Mouse (Mus musculus): Measurements from ENCODE around the gene Ccdc9b. TPM values are rescaled to one million over a fixed set of nuclear protein-coding genes. Genes with fewer than 3 reads are reported as not detected.

Gene Ccdc9b
- polyA plus RNA-seq, 1 experiment from 2014 or later = 0.77 TPM

GRCm38 (mm10) chr2:118802542-118803118 lies 40.2 kb upstream of the Ccdc9b start:
- no peak for ATAC-seq
- TF ChIP-seq CTCF (IDR thresholded peaks at IDR 0.05; ENCODE audit: low read depth) = no peak
- no peak overlapping the region for H3K4me2 ChIP-seq (replicated peaks; ENCODE audit: low read depth)
- H3K4me1 ChIP-seq (replicated peaks; ENCODE audit: control insufficient read depth, insufficient read depth, low read length) = no peaks in the 10 kb centered on the region
- no peaks in the 10 kb centered on the region for H3K36me3 ChIP-seq (ENCODE audit: control insufficient read depth, insufficient read depth)
- H3K9me3 ChIP-seq (ENCODE audit: control insufficient read depth) = no peaks in the 10 kb centered on the region
- no peak overlapping the region for H3K9ac ChIP-seq (ENCODE audit: low read depth, low read length)
- no peak overlapping the region for H3K4me3 ChIP-seq (ENCODE audit: low read depth, low read length)
- no peaks in the 10 kb centered on the region for H3K27me3 ChIP-seq (replicated peaks; ENCODE audit: control insufficient read depth, insufficient read depth, low read length)
- no peak overlapping the region for H3K27ac ChIP-seq (ENCODE audit: low read depth, low read length)
- WGBS = 69% methylated on average over 4 of the region's 4 CpGs

DNA sequence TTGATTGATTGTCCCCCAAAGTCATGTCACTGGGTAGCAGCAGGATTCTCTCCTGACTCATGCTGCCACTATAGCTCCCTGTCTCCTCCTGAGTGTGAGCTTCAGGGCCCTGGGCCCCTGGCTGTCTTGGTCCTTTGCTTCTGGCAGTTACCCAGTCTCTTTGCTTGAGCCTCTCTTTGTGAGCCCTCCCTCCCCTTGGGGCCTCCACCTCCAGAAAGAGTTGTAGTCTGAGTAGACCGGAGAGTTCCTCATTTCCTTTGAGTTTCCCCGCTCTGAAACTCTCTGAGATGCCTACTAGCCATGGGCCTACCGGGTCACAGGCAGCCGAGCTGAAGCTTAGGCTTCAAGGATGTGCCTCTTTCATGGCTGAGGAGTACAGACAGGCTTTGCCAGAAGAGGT lies 31.2 kb upstream of the Ccdc9b start:
- no peak for ATAC-seq
- Histone ChIP-seq H3K27me3 (replicated peaks; ENCODE audit: control insufficient read depth, insufficient read depth, low read length) (0 out of 2 replicates have a peak, but pooled peaks cover 3% of the 10 kb centered on the region), H3K9me3 (ENCODE audit: control insufficient read depth) (no peaks in the 10 kb centered on the region), H3K4me2 (replicated peaks; ENCODE audit: low read depth) (no peak overlapping the region), H3K9ac (ENCODE audit: low read depth, low read length) (no peak overlapping the region), H3K36me3 (ENCODE audit: control insufficient read depth, insufficient read depth) (no peaks in the 10 kb centered on the region), H3K4me3 (ENCODE audit: low read depth, low read length) (no peak overlapping the region), H3K27ac (ENCODE audit: low read depth, low read length) (no peak overlapping the region), H3K4me1 (replicated peaks; ENCODE audit: control insufficient read depth, insufficient read depth, low read length) (no peaks in the 10 kb centered on the region; the same call in 1 of the 2 replicates)
- no peak for TF ChIP-seq CTCF (IDR thresholded peaks at IDR 0.05; ENCODE audit: low read depth)
- 86% methylated on average over 4 of the region's 4 CpGs for WGBS

- Histone ChIP-seq H3K9me3 (ENCODE audit: control insufficient read depth) (no peaks in the 10 kb centered on the region), H3K27ac (ENCODE audit: low read depth, low read length) (no peak overlapping the region), H3K4me2 (replicated peaks; ENCODE audit: low read depth) (no peak overlapping the region), H3K4me3 (ENCODE audit: low read depth, low read length) (no peak overlapping the region), H3K9ac (ENCODE audit: low read depth, low read length) (no peak overlapping the region), H3K27me3 (replicated peaks; ENCODE audit: control insufficient read depth, insufficient read depth, low read length) (0 out of 2 replicates have a peak, but pooled peaks cover 3% of the 10 kb centered on the region), H3K36me3 (ENCODE audit: control insufficient read depth, insufficient read depth) (no peaks in the 10 kb centered on the region), H3K4me1 (replicated peaks; ENCODE audit: control insufficient read depth, insufficient read depth, low read length) (no peaks in the 10 kb centered on the region; the same call in 1 of the 2 replicates)
- TF ChIP-seq CTCF (IDR thresholded peaks at IDR 0.05; ENCODE audit: low read depth) = no peak
- 79% methylated on average over 4 of the region's 4 CpGs for WGBS
- no peak for ATAC-seq
Measured at GRCm38 (mm10) chr2:118792259-118792613, 29.8 kb upstream of the Ccdc9b start.

DNA sequence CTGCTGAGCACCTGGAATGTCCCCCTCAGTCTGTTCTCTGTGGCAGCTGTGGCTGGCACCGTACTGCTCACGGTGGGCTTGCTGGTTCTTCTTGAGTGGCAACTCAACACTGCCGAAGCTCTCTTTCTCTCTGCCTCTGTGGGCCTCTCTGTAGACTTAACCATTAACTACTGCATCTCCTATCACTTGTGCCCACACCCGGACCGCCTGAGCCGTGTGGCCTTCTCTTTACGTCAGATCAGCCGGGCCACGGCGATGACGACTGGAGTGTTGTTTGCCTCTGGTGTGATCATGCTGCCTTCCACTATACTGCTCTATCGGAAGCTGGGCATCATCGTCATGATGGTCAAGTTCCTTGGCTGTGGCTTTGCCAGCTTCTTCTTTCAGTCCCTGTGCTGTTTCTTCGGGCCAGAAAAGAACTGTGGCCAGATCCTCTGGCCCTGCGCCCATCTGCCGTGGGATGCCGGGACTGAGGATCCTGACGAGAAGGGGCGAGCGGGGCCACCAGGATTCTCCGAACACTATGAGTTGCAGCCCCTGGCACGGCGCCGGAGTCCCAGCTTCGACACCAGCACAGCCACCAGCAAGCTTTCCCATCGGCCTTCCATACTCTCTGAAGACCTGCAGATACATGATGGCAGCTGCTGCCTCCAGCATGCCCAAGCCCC lies 29.3 kb upstream of the Ccdc9b start:
- Histone ChIP-seq H3K9me3 (ENCODE audit: control insufficient read depth) (no peaks in the 10 kb centered on the region), H3K27me3 (replicated peaks; ENCODE audit: control insufficient read depth, insufficient read depth, low read length) (0 out of 2 replicates have a peak, but pooled peaks cover 3% of the 10 kb centered on the region), H3K9ac (ENCODE audit: low read depth, low read length) (no peak overlapping the region), H3K4me1 (replicated peaks; ENCODE audit: control insufficient read depth, insufficient read depth, low read length) (no peaks in the 10 kb centered on the region; the same call in 1 of the 2 replicates), H3K4me2 (replicated peaks; ENCODE audit: low read depth) (peak overlapping the region; percentile 60; the same call in 1 of the 2 replicates), H3K27ac (ENCODE audit: low read depth, low read length) (peak overlapping the region; percentile 21; the same call in 1 of the 2 replicates), H3K36me3 (ENCODE audit: control insufficient read depth, insufficient read depth) (no peaks in the 10 kb centered on the region), H3K4me3 (ENCODE audit: low read depth, low read length) (no peak overlapping the region)
- WGBS = 77% methylated on average over 26 of the region's 26 CpGs
- peak; percentile 57 for ATAC-seq
- no peak for TF ChIP-seq CTCF (IDR thresholded peaks at IDR 0.05; ENCODE audit: low read depth)

DNA sequence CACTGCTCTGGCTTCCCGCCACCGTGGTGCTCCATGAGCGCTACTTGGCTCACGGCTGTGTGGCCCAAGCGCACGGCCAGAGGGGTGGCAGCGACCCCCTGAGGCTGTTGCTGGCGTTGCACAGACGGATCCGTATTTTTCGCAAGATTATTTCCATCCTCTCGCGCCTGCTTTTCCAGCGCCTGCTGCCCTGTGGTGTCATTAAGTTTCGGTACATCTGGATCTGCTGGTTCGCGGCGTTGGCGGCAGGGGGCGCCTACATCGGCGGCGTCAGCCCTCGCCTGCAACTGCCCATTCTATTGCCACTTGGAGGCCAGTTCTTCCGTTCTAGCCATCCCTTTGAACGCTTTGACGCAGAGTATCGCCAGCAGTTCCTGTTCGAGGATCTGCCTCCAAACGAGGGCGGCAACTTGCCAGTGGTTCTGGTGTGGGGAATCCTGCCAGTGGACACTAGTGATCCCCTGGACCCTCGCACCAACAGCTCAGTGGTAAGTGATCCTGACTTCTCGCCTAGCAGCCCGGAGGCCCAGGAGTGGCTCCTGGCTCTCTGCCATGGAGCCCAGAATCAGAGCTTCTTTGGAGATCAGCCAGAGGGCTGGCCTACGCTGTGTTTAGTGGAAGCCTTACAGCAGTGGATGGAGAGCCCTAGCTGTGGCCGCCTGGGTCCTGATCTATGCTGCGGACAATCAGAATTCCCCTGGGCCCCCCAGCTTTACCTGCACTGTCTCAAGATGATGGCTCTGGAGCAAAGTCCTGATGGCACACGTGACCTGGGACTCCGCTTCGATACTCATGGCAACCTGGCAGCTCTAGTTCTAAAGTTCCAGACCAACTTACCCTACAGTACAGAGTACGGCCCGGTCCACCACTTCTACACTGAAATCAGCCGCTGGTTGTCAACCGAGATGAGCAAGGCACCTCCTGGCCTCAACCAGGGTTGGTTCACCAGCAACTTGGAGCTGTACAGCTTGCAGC lies 28.4 kb upstream of the Ccdc9b start:
- peak overlapping the region; percentile 12; the same call in 1 of the 2 replicates for H3K4me3 ChIP-seq (ENCODE audit: low read depth, low read length)

More for the DNA sequence above, 28.4 kb upstream of the Ccdc9b start:
- H3K4me2 ChIP-seq (replicated peaks; ENCODE audit: low read depth) = peak overlapping the region; percentile 60
- peak; percentile 65 for ATAC-seq
- WGBS = 22% methylated on average over 44 of the region's 44 CpGs
- H3K27me3 ChIP-seq (replicated peaks; ENCODE audit: control insufficient read depth, insufficient read depth, low read length) = 0 out of 2 replicates have a peak, but pooled peaks cover 3% of the 10 kb centered on the region
- H3K36me3 ChIP-seq (ENCODE audit: control insufficient read depth, insufficient read depth) = no peaks in the 10 kb centered on the region
- H3K9ac ChIP-seq (ENCODE audit: low read depth, low read length) = 0 out of 2 replicates have a peak overlapping the region, but pooled peaks have one; percentile 11
- peak overlapping the region; percentile 21 for H3K27ac ChIP-seq (ENCODE audit: low read depth, low read length)
- TF ChIP-seq CTCF (IDR thresholded peaks at IDR 0.05; ENCODE audit: low read depth) = peak; percentile 86
- H3K9me3 ChIP-seq (ENCODE audit: control insufficient read depth) = no peaks in the 10 kb centered on the region
- H3K4me1 ChIP-seq (replicated peaks; ENCODE audit: control insufficient read depth, insufficient read depth, low read length) = no peaks in the 10 kb centered on the region; the same call in 1 of the 2 replicates

All from intestine, postnatal 0 days (tissue).